Mouse (Mus musculus) left cerebral cortex, postnatal 4 days (tissue): Measurements from ENCODE around the gene Gm6657. TPM values are rescaled to one million over a fixed set of nuclear protein-coding genes. Genes with fewer than 3 reads are reported as not detected.

Source experiments
- DNase-seq: peaks from one replicate; pipeline ENCODE4 v3.0.0-alpha.2; 2022
- intact Hi-C: fragments of 180-260 bp; cut with DNase I; formaldehyde crosslinking; loops from one replicate; pipeline ENCODE4 v1.15.1; 2025
- total RNA-seq, 2 experiments: library from RNA; stranded (reverse); gene quantifications; 2 replicates each; pipeline ENCODE4 v1.2.3; 2021

Gm6657 gene
- total RNA-seq, 2 experiments from 2014 or later, result not detected

GRCm38 (mm10) chr12:78249151-78249550 is 55.1 kb downstream of the Gm6657 start:
- intact Hi-C loops, result no loop called here
- no peak for DNase-seq

Other genes with a start within 250 kb of the Gm6657 start
- gene Gphn, start 32.1 kb downstream of the Gm6657 start, total RNA-seq, result 10 to 100 TPM; 71.0 to 72.7 TPM